In the genomic region with DNA sequence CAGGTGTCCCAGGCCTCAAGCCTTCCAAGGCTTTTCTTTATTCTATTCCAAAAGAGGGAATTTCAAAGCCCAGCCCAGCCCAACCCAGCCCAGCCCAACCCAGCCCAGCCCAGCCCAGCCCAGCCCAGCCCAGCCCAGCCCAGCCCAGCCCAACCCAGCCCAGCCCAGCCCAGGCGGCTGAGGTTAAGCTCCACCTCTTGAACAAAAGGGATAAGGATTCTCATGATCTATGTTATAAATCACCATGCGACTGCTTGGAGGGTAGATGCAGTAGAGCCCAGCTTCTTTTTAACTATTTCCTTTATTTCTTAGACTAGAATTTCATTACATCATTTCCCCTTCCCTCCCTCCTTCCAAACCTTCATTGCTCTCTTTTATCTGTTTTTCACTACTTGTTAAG, we compare ENCODE assay signal across 24 mouse cellular contexts. TPM values are rescaled to one million over a fixed set of nuclear protein-coding genes. Genes with fewer than 3 reads are reported as not detected.
A peak's percentile ranks its signal among the peaks of the same experiment; 100 is the strongest.
DNase-seq lines count a peak whose midpoint lies in the region; ATAC-seq and TF ChIP-seq lines count a peak whose summit lies in the region.
"Had no signal": no experiment of that assay in that cellular context is flagged by ENCODE, and none has a peak within 500 bp of the region (broad histone marks: within the 10 kb centered on the region; RNA-seq: fewer than 3 reads in every experiment).

No protein-coding gene starts in this region.

- H3K9ac ChIP-seq in kidney, embryonic 14.5 days (ENCODE audit: low read depth, low read length): no peak overlapping the region
- H3K9ac ChIP-seq in liver, embryonic 11.5 days (ENCODE audit: low read depth, low read length): no peak overlapping the region
- H3K9ac ChIP-seq in liver, postnatal 0 days (replicated peaks): no peak overlapping the region
- H3K9ac ChIP-seq: embryonic facial prominence, embryonic 15.5 days had no signal

- H3K27ac ChIP-seq in kidney, embryonic 14.5 days (ENCODE audit: low read depth, low read length): no peak overlapping the region
- H3K27ac ChIP-seq in liver, embryonic 11.5 days (ENCODE audit: low read depth, low read length): no peak overlapping the region
- no peak overlapping the region for H3K27ac ChIP-seq in liver, postnatal 0 days (ENCODE audit: low read depth)
- H3K27ac ChIP-seq: embryonic facial prominence, embryonic 15.5 days; hindbrain, postnatal 0 days; layer of hippocampus, adult 2 months had no signal

- no peaks in the 10 kb centered on the region for H3K27me3 ChIP-seq in kidney, embryonic 14.5 days (ENCODE audit: control insufficient read depth, insufficient read depth, low read length)
- H3K27me3 ChIP-seq in liver, embryonic 11.5 days (replicated peaks; ENCODE audit: control insufficient read depth, insufficient read depth, low read length): no peaks in the 10 kb centered on the region
- H3K27me3 ChIP-seq in liver, postnatal 0 days (ENCODE audit: insufficient read depth, low read length): no peaks in the 10 kb centered on the region
- H3K27me3 ChIP-seq: embryonic facial prominence, embryonic 15.5 days had no signal

- no peak for TF ChIP-seq EP300 in liver, postnatal 0 days (IDR thresholded peaks at IDR 0.05; ENCODE audit: low read depth)

- no peak for TF ChIP-seq CTCF in liver, postnatal 0 days (IDR thresholded peaks at IDR 0.05; ENCODE audit: low read depth)

- H3K4me3 ChIP-seq in kidney, embryonic 14.5 days (ENCODE audit: low read length): no peak overlapping the region
- no peak overlapping the region for H3K4me3 ChIP-seq in liver, embryonic 11.5 days (ENCODE audit: low read depth, low read length)
- no peak overlapping the region for H3K4me3 ChIP-seq in liver, postnatal 0 days (ENCODE audit: low read depth, low read length)
- H3K4me3 ChIP-seq: embryonic facial prominence, embryonic 15.5 days; layer of hippocampus, adult 2 months had no signal

- H3K9me3 ChIP-seq in kidney, embryonic 14.5 days (ENCODE audit: control insufficient read depth, low read length): no peaks in the 10 kb centered on the region
- H3K9me3 ChIP-seq in liver, embryonic 11.5 days (ENCODE audit: control insufficient read depth, low read length): no peaks in the 10 kb centered on the region
- H3K9me3 ChIP-seq in liver, postnatal 0 days (ENCODE audit: low read length): no peaks in the 10 kb centered on the region
- H3K9me3 ChIP-seq: embryonic facial prominence, embryonic 15.5 days had no signal

- peak; percentile 32; the same call in 1 of the 2 replicates for ATAC-seq in kidney, embryonic 14.5 days (ENCODE audit: low FRiP score, low TSS enrichment)
- ATAC-seq in liver, embryonic 11.5 days (replicated peaks; ENCODE audit: low FRiP score): peak; percentile 74
- ATAC-seq in liver, postnatal 0 days: peak; percentile 85
- ATAC-seq: activated CD4-positive, CD25-positive, alpha-beta regulatory T cell, adult 4 months; CD4-positive, CD25-positive, alpha-beta regulatory T cell, adult 4 months; forebrain, embryonic 16.5 days; hindbrain, postnatal 0 days had no signal

- WGBS in kidney, embryonic 14.5 days: 27% methylated on average over 2 of the region's 2 CpGs
- 40% methylated on average over 2 of the region's 2 CpGs for WGBS in liver, embryonic 11.5 days
- WGBS in liver, postnatal 0 days (ENCODE audit: insufficient replicate concordance): 58% methylated on average over 2 of the region's 2 CpGs

- H3K36me3 ChIP-seq in kidney, embryonic 14.5 days (ENCODE audit: control insufficient read depth, insufficient read depth, low read length): no peaks in the 10 kb centered on the region
- H3K36me3 ChIP-seq in liver, embryonic 11.5 days (ENCODE audit: control insufficient read depth, insufficient read depth, low read length): no peaks in the 10 kb centered on the region
- H3K36me3 ChIP-seq in liver, postnatal 0 days (replicated peaks; ENCODE audit: insufficient read depth, low read length): no peaks in the 10 kb centered on the region
- H3K36me3 ChIP-seq: embryonic facial prominence, embryonic 15.5 days had no signal

- no peak overlapping the region for H3K4me2 ChIP-seq in kidney, embryonic 14.5 days (replicated peaks; ENCODE audit: low read depth, low read length)
- H3K4me2 ChIP-seq in liver, embryonic 11.5 days: no peak overlapping the region
- no peak overlapping the region for H3K4me2 ChIP-seq in liver, postnatal 0 days (ENCODE audit: low read depth, low read length)
- H3K4me2 ChIP-seq: embryonic facial prominence, embryonic 15.5 days; heart, embryonic 11.5 days had no signal

- H3K4me1 ChIP-seq in kidney, embryonic 14.5 days (ENCODE audit: control insufficient read depth, insufficient read depth, low read length): no peaks in the 10 kb centered on the region
- peaks cover 3% of the 10 kb centered on the region; the same call in 1 of the 2 replicates for H3K4me1 ChIP-seq in liver, embryonic 11.5 days (replicated peaks; ENCODE audit: control insufficient read depth, insufficient read depth, low read length)
- 0 out of 2 replicates have a peak, but pooled peaks cover 2% of the 10 kb centered on the region for H3K4me1 ChIP-seq in liver, postnatal 0 days (ENCODE audit: insufficient read depth)
- H3K4me1 ChIP-seq: embryonic facial prominence, embryonic 15.5 days had no signal

- DNase-seq in kidney, adult 11 months: no peak
- DNase-seq in MEL-GATA-1-ER (ENCODE audit: extremely low read depth, low read depth): peak; percentile 14
- DNase-seq in liver, embryonic 11.5 days (ENCODE audit: low spot score): no peak
- no peak for DNase-seq in liver, postnatal 0 days
- no peak for DNase-seq in frontal cortex, postnatal 25 days (ENCODE audit: low spot score in 2 of 2)
- no peak for DNase-seq in frontal cortex, postnatal 10 days (ENCODE audit: low spot score in 2 of 2)
- no peak for DNase-seq in embryo, embryonic 10.5 days (ENCODE audit: low spot score)
- DNase-seq: adrenal gland, adult 8-10 months; cerebellum, adult 8-10 months; cerebellum, postnatal 36 days; gastrocnemius, postnatal 25 days; kidney, adult 2 months; kidney, postnatal 14 days; lung, adult 2 months; thymus, adult 18-20 months; thymus, postnatal 36 days had no signal

RNA-seq across cellular contexts. Expression of gene Nelfcd, which starts 5.4 kb away (rescaled TPM):
- polyA plus RNA-seq in kidney, embryonic 14.5 days (2014; fragmentation: Nextera tagmentation; extraction: Ambion mirVana): 96.8 and 139 TPM in 2 replicates
- polyA plus RNA-seq in liver, embryonic 11.5 days (2014; fragmentation: Nextera tagmentation; extraction: Ambion mirVana): 117 and 125 TPM in 2 replicates
- polyA plus RNA-seq in liver, postnatal 0 days (2015; fragmentation: Nextera tagmentation; extraction: Ambion mirVana): 34.5 and 38.8 TPM in 2 replicates

RNA-seq across cellular contexts. Expression of gene Ctsz, which starts 28.6 kb away (rescaled TPM):
- 97.0 and 115 TPM in 2 replicates for polyA plus RNA-seq in kidney, embryonic 14.5 days (2014; fragmentation: Nextera tagmentation; extraction: Ambion mirVana)
- polyA plus RNA-seq in liver, embryonic 11.5 days (2014; fragmentation: Nextera tagmentation; extraction: Ambion mirVana): 159 and 162 TPM in 2 replicates
- 174 and 178 TPM in 2 replicates for polyA plus RNA-seq in liver, postnatal 0 days (2015; fragmentation: Nextera tagmentation; extraction: Ambion mirVana)

RNA-seq across cellular contexts. Expression of gene Tubb1, which starts 40.3 kb away (rescaled TPM):
- polyA plus RNA-seq in kidney, embryonic 14.5 days (2014; fragmentation: Nextera tagmentation; extraction: Ambion mirVana): 0.96 and 3.2 TPM in 2 replicates
- 43.5 and 51.9 TPM in 2 replicates for polyA plus RNA-seq in liver, embryonic 11.5 days (2014; fragmentation: Nextera tagmentation; extraction: Ambion mirVana)
- polyA plus RNA-seq in liver, postnatal 0 days (2015; fragmentation: Nextera tagmentation; extraction: Ambion mirVana): 21.4 and 26.4 TPM in 2 replicates
- polyA plus RNA-seq: CD4-positive, CD25-positive, alpha-beta regulatory T cell, adult 4 months; hindbrain, postnatal 0 days had no signal

RNA-seq across cellular contexts. Expression of gene Atp5e, which starts 53.7 kb away (rescaled TPM):
- 829 and 1,167 TPM in 2 replicates for polyA plus RNA-seq in kidney, embryonic 14.5 days (2014; fragmentation: Nextera tagmentation; extraction: Ambion mirVana)
- polyA plus RNA-seq in liver, embryonic 11.5 days (2014; fragmentation: Nextera tagmentation; extraction: Ambion mirVana): 597 and 634 TPM in 2 replicates
- polyA plus RNA-seq in liver, postnatal 0 days (2015; fragmentation: Nextera tagmentation; extraction: Ambion mirVana): 528 and 545 TPM in 2 replicates

Comparison
In these comparisons a context has a peak if more than half of its experiments do, and no peak if none do; other contexts are left out.
1. ATAC-seq: peak in every context shown above with its lines; median percentile 85 in liver, postnatal 0 days; 74 in liver, embryonic 11.5 days; 32 in kidney, embryonic 14.5 days.